Mouse (Mus musculus) kidney, adult 2 months (tissue): ENCODE data around the gene Nos1.

ENCODE experiments used
- CTCF ChIP-seq: fragments of 200-500 bp; conservative IDR thresholded peaks from 2 replicates; pipeline ENCODE4 v1.5.1; 2011; ENCODE audit warnings: low read depth, mild to moderate bottlenecking, control low read depth, low read length, moderate library complexity, mixed read lengths; ENCODE audit not compliant: insufficient read depth, insufficient read length
- POLR2A ChIP-seq: fragments of 200-500 bp; IDR thresholded peaks from one replicate; pipeline ENCODE4 v1.6.1; 2011; ENCODE audit warnings: low read depth, low read length, control low read depth

DNA sequence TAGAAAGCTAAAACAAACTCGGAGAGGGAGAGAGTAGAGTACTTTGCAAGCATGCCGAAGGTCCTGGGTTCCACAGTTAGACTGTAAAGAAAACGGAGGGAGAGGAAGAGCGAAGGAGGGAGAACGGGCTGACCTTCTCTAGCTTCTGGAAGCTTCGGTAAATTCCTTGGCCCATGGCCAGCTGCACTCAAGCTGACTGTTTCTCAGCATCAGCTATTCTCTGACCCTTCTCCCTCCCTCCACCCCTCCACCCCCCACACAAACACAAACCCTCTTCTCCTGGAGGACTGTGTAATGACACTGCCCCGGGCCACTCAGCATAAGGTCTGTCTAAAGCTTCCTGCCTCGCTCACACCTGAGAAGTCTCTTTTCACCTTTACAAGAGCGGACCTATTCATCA lies 183.9 kb downstream of the Nos1 start:
- TF ChIP-seq POLR2A (no peak), CTCF (no peak)
